Mouse (Mus musculus) liver (tissue): Measurements from ENCODE around the gene Rnf212.
A peak's percentile ranks its signal among the peaks of the same experiment; 100 is the strongest.

Experiments used
- DNase-seq: peaks from one replicate; pipeline ENCODE4 v3.0.0-alpha.2; 2020; ENCODE audit warnings: mixed read lengths

Rnf212 gene

DNA sequence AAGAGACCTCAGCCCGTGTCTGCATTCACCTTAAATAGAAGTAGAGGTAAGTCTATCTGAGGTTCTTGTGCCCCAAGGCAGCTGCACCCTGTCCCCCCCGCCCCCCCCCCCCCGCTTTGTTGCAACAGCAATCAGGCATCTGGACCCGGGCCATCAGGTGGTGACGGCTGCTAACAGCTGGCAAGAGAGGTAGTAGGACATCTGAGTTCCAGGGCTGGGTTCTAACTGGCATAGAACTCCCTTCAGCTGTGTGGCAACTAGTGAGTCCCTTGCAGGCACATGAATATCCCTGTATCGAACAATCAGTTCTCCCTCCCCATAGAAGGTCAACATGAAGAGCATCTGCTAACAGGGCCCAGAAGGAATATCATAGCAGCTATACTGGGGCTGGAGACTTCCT, 62.8 kb downstream of the Rnf212 start:
- no peak for DNase-seq

DNA sequence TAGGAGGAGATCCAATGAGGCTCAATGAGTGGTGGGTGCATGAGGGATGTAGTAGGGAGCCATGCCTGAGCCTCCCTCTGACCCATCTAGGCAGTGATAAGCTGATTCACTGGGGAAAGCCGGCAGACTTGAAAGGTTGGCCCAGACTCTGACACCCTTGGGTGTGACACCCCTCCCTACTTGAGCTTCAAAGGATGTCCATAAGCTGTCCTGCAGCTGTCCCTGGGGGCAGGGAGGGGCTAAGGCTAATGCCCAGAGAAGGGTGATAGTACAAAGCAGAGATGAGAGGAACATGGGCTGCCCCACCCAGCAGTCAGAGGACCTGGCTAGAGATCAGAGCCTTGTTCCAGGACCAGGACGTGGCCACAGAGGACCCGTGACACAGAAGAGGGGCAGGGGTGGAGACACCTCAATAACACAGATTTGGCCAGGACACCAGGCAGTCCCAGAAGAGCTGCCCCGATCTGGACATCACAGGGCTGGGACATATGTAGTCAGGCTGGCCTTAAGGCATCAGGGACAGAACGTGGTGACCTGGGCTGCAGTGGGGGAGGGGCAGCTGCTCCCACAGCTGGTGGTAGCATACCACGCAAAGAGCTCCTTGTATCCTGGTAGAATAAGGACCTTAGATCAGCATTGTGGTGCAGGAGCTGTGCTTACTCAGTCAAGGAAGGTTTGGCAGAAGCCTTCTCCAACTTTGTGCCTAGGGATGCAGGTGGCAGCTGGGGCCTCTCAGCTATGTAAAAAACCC, 65.6 kb downstream of the Rnf212 start:
- DNase-seq: peak; percentile 61

- DNase-seq: no peak
Measured at GRCm38 (mm10) chr5:108708419-108708818, 66.4 kb downstream of the Rnf212 start.

- peak; percentile 62 for DNase-seq
Measured at GRCm38 (mm10) chr5:108707758-108708157, 67.0 kb downstream of the Rnf212 start.

DNA sequence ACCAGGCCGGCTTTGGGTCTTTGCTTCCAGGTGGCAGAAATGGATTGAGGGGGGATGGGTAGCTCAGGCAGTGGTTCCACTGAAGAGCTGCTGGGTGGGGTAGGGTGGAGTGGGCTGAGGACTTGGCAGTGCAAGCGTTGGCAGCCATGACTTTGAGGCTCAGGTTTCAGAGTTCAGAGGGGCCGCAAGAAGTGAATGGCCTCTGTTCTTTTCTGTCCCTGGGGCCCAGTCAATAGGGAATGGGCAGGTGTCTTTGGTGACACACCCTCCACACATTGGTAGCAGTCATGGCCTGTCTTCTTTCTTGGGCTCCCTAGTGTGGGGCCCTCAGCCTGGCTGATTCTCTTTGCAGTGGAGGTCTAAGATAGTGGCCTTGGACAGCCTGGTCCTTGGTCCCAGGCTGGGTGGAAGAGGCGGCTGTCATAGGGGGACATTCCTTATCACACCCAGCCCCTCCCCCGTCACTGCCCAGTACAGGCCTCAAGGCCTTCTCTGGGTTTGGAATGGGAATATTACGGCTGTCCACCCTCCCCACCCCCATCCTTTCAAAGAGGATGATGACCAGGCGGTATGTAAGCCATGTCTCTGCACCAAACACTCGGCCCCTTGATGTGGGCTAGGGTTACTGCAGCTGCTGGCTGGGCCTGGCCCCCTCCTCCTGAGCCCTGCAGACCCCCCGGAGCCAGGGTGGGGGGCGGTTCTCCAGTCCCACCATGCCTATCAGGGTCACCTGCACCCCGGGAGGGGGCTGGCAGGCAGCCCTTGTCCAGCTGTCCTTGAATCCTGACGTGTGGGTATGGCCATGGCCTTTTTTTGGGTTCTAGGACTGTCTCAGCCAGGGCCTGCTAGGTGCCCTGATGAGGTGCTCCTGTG, 70.8 kb downstream of the Rnf212 start:
- no peak for DNase-seq

DNA sequence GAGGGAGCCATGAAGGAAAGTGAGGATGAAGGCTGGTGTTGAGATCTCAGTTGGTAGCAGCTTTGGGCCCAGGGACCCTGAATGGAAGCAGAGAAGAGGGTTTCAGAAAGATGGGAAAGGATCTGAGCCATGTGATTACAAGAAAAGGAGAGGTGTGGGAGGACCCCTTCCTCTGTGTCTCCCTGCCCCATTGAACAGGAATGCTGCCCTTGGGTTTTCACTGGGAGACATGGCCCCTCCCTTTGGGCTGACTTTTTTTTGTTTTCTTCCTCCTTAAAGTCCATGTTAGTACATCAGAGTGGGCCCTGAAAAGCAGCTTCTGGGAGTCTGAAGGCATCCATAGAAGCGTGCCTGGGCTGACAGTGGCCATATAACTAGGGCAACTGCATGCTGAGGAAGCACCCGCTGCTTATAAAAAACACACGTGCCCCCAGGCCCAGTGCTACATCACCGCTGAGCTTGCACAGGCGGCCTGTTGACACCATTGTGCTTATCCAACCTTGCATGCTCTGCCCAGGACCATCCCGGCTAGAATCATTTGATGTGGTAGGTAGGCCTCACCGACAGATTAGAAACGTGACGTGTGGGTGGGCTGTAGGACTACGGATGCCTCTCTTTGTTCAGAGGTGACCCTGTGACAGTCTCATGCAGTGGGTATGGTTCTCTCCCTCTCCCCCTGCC, 73.3 kb downstream of the Rnf212 start:
- DNase-seq: no peak

DNA sequence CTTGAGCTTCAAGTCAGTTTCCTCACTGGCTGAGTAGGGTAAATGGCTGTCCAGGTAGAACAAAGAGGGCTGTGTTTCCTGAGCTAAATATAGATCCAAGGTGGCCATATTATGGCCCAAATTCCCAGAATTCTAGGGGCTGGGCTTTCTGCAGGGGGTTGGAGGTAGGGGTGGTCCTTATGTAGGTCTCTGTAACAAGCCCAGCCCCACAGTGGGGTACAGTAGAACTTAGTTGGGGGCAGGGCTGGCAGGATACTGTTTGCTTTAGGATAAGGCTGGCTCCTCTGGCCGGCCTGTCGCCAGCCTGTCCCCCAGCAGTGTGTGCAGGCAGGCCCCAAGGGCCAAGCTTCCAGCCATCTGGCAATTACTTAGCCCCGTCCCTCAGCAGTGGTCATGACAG, 74.4 kb downstream of the Rnf212 start:
- no peak for DNase-seq

- no peak for DNase-seq
Measured at GRCm38 (mm10) chr5:108697341-108697753, 77.4 kb downstream of the Rnf212 start.

DNA sequence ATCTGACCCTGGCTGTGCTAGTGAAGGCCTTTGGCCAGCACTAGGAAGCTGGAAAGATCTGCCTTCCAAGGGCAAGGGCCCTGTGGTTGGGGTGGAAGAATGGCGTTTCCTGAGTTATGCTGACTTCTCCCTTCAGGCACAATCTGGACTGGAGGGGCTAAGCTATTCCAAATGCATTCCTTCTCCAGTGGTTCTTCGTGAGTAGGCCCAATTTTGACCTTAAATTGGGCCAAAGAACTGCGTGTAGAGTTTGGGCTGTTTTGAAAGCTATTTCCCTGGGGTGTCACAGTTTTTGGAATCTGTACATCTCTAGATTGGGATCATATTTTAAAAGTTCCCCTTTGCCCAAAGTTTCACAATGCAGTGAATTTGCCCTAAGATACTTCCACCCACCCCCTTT, 78.2 kb downstream of the Rnf212 start:
- DNase-seq: no peak

DNA sequence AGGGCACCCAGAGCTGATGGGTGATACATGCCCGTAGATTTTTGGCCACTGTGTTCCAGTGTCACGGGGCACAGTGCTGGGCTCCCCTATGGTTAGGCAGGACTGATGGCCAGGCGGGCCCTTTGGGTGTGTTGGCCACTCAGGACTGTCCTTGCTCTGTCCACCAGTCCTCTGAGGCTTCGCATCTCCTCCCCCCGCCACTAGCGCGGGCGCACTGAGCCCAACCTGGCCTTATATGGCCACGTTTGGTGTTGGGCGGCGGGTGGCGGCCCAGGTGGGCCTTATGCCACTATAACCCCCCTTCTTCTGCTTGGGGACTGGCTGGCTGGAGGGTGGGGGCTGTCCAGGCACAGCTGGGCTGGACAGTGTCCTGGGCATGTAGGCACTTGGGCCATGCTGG, 78.9 kb downstream of the Rnf212 start:
- no peak for DNase-seq

GRCm38 (mm10) chr5:108694352-108695261, 80.2 kb downstream of the Rnf212 start:
- peak; percentile 65 for DNase-seq

- peak; percentile 95 for DNase-seq
Measured at GRCm38 (mm10) chr5:108693872-108694288, 80.9 kb downstream of the Rnf212 start.

DNA sequence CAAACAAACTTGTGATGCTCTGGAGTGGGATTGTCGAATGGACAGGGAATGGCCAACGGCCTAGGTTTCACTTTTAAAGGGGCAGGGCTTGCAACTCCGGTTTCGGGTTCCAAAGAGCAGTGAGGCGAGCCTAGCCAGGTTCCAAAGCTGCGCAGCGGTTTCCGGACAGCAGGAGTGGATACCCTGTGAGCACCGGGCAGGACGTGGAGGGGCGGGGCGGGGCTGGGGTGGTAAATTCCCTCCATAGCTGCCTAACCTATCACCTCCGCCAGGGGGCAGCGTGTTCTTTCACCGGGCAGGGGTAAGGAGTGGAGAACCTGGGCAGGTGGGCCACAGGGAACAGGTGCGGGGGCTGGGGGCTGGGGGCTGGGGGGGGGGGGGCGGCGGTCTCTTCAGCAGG, 82.5 kb downstream of the Rnf212 start, which contains the start of gene Fgfrl1:
TSS of gene Fgfrl1 (plus strand) at position 112 of the 400 bp plus-strand sequence.
- peak; percentile 87 for DNase-seq

GRCm38 (mm10) chr5:108691152-108691551, 83.6 kb downstream of the Rnf212 start:
- DNase-seq: no peak

DNA sequence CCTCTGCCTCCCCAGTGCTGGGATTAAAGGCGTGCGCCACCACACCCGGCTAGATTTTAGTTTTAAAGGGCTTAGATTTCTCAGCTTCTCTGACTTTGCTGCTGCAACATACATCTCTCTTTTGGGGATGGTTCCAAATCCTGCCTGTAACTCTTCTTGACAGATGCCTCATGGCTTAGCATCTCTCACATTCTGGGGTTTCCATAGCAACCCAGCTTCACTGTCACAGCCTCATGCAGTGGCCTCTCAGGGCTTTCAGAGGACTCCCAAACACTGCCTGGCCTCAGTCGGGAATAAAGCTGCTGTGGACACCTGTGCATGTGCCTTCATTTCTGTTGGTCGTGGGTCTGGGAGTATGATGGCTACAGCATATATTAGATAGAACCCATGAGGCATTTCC, 85.7 kb downstream of the Rnf212 start:
- DNase-seq: no peak

- no peak for DNase-seq
Measured at GRCm38 (mm10) chr5:108680871-108681270, 93.9 kb downstream of the Rnf212 start.

GRCm38 (mm10) chr5:108679909-108680308, 94.9 kb downstream of the Rnf212 start:
- DNase-seq: no peak
